Mouse (Mus musculus): Measurements from ENCODE around the gene Cdh4. TPM values are rescaled to one million over a fixed set of nuclear protein-coding genes. Genes with fewer than 3 reads are reported as not detected.

Cdh4 gene
- total RNA-seq, 2 experiments from 2014 or later = 12.5 to 16.1 TPM

DNA sequence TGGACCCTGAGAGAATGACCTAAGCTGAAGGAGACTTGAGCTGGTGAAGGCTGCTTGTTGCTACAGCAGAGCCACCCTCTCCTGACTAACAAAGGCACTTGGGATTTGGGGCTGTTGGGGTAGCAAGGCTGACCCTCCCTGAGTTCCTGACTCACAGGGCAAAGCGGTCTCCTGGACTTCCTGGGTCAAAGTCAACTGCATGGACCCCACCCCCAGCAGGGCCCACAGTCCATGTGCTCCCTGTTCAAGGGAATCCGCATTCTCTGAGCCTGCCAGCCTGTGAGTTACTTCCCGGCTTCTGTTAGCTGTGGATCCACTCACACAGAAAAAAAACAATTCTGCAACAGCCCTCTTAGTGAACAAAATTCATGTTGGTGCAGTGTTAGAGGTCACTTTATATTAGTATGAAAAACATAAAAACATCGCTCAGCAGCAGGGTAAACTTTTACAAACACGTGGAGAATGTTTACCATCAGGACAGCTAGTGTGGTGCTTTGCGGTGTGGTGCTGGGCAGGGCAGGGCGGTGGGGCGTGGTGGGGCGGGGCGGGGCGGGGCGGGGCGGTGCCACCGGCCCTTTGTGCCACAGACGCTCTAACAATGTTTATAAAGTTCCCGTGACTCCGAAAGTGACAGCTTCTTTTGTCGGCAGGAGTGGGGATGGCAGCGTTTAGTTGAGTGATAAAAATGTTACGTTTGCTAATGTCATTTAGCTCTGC lies 219.9 kb downstream of the Cdh4 start:
- no peak for DNase-seq (ENCODE audit: low spot score in 2 of 2)

- no peak for DNase-seq (ENCODE audit: low spot score in 2 of 2)
Measured at GRCm38 (mm10) chr2:179662739-179663138, 220.5 kb downstream of the Cdh4 start.

- no peak for DNase-seq (ENCODE audit: low spot score in 2 of 2)
Measured at GRCm38 (mm10) chr2:179663652-179664051, 221.4 kb downstream of the Cdh4 start.

GRCm38 (mm10) chr2:179664171-179664608 lies 222.0 kb downstream of the Cdh4 start:
- DNase-seq (ENCODE audit: low spot score in 2 of 2) = no peak

DNA sequence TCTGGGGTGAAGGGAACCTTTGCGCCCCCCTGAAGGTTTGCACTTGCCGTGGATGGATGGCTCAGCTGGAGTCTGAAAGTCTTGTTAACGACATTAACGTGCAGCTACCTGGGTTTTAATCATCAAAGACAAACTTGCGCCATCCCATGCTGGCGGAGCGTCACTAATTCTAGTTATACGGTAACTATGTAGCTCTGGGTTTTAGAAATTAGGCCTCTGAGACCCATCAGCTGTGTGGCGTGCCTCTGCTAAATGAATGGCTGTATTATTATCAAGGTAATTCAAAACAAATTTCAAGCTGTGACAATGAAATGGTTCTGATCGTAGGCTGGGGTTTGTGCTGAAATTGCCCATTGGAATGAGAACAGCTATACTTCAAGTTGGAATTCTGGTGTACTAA lies 228.5 kb downstream of the Cdh4 start:
- DNase-seq (ENCODE audit: low spot score in 2 of 2) = no peak

DNA sequence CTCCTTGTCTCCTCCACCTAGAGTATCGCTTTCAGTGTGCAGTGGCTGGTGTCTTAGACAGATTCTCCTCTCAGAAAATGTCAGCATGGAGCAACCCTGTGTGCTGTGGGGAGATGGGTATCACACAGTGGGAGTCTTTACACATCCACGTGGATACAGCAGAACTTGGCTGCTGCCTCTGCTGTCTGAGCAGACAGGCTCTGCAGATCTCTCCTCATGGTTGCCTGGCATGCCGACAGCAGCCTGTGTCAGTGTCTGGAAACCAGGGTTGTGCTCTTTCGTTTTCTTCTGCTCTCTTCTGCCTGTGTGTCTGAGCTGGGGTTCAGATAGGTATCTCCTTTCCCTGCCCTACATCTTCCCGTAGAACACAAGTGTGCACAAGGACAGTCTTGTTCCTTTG lies 237.6 kb downstream of the Cdh4 start:
- peak; percentile 24 to 42 for DNase-seq (ENCODE audit: low spot score in 2 of 2)

DNA sequence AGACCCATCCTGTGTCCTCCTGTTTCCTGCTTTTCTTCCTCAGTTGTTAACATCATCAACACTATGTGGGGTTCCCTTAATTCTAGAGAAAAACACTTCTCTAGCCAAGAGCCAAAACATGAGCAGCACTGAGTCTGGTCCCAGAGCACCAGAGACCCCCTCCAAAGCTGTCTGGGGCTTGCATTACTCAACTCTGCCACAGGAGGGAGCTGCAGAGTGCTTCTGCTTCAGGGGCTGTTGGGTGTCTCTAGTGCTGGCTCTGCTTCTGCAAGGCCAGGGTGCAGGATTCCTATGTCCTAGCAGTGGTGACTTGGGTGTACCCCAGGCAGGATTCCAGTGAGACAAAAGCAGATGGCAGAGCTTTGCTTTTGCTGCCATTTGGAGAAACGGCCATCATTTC lies 239.2 kb downstream of the Cdh4 start:
- peak; percentile 18 to 33 for DNase-seq (ENCODE audit: low spot score in 2 of 2)

DNA sequence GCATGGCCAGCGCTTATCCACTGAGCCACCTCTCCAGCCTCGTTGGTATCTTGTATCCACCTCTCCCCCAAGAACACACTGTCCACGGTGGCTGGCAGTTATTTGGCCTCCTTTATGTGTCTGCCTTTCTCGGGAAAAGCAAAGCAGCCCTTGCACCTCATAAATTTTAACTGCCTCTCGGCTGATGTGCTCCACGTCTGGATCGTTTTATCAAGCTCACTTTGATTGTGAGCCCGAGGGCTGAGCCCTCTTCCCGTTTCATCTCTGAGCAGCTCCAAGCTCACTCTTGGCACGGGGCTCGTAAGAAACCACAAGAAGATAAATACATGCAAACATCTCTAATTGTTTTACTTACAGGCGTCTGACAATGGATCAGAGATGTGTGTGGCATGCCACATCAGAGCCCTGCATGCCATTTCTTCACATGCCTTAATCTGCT lies 245.0 kb downstream of the Cdh4 start:
- no peak for DNase-seq (ENCODE audit: low spot score in 2 of 2)

- peak in 1 of 2 experiments; percentile 38 for DNase-seq (ENCODE audit: low spot score in 2 of 2)
Measured at GRCm38 (mm10) chr2:179688976-179689375, 246.7 kb downstream of the Cdh4 start.

DNA sequence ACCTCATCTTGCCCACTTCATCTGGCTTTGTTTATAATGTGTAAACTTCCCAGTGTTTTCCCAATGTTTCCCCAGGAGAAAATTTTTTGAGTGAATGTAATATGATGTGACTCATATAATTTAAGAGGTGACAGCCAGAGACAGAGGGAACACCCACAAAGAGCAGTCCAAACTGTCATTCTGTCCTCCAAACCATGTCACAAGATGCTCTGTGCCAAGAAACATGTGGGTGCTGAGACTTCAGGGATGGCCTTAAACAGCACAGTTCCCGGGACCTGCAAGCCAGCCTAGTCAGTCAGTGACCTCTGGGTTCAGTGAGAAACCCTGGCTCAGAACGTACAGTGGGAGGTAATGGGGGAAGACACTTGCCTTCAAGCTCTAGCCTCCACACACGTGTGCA lies 247.5 kb downstream of the Cdh4 start:
- DNase-seq (ENCODE audit: low spot score in 2 of 2) = no peak

DNA sequence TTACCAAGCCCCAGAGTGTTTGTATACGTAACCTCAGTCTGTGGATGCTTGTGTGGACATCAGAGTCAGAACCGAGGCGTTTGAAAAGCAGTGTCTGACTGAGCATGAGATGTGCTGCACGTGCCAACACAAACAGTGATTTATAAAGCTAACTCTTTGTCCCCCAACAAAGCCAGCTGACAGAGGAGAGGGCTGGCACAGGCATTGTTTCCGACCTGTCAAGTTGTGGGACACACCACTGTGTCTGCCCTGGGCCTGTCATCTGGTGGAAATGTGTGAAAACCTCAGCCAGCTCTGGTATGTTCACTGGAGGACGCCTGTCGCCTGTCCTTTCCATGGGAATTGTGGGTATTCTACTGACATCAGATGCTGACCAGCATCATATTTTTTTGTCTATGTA lies 248.3 kb downstream of the Cdh4 start:
- DNase-seq (ENCODE audit: low spot score in 2 of 2) = no peak

- no peak for DNase-seq (ENCODE audit: low spot score in 2 of 2)
Measured at GRCm38 (mm10) chr2:179694936-179695335, 252.7 kb downstream of the Cdh4 start.

DNA sequence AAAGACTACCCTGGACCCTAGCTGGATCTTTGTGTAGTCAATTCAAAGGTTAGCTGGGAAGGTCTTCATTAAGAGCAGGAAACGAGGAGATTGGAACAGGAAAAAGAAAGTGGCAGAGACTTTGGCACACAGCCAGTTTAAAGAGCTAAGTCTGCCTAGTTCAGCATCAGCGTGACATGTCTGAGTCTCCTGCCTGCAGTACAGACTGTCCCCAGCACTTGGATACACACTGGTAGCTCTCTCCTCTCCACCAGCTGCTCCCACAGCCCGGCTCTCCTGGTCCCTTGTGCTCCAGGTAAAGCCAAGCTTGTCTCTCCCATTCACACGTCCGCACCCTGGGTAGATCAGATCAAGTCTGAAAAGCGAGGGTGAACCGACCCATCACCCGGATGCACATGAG lies 255.4 kb downstream of the Cdh4 start:
- DNase-seq (ENCODE audit: low spot score in 2 of 2) = no peak

DNA sequence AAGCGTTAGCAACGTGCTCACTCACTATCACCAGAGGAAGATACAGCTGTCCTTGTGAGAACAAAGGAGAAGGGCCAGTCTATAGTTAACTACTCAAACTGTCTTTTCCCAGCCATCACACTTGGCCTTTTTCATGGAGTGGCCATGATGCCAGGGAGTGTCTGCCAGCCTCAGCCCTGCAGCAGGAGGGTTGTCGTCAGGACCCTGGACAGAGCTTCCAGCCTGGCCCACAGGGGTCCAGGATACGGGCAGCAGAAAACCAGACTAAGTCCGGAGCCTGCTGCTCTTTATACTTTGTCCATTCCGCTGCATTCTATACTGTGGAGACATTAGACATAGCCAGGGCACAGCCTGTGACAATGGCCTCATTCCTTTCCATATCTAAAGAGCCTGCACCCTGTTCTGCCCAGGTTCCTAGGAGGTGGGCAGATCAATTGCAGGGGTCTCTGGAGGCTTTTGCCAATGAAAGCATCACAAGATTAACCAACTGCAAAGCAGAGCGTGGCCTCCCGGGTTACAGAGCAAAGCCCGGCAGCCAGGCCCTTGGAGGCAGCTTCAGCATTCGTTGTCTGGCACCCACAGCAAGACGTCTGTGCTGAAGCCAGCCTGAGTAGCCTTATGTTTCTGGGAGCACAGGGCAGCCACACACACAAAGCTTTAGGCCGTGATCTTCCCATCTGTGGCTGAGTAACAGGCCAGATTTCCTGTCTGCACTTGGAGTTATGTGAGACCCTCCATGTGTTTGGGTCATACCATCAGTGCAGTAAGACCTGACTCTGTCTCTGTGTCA lies 256.2 kb downstream of the Cdh4 start:
- DNase-seq (ENCODE audit: low spot score in 2 of 2) = no peak

DNA sequence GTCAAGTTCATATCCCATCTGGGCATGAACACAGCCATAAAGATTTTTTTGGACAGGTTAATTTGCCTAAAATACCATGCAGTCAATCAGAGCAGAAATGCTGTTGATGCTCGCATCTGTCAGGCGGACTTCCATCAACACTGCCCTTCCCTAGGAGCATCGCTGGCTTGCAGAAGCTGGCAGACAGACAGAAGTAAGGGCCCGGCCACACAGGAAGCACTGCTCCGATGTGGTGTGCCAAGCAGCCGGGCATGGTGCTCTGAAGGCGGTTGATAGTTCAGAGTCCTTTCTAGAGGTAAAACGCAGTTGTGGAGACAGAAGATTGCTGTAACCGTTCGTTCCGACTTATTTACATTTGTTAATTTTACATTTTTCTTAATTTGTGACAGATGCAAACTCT lies 262.8 kb downstream of the Cdh4 start:
- DNase-seq (ENCODE audit: low spot score in 2 of 2) = no peak

DNA sequence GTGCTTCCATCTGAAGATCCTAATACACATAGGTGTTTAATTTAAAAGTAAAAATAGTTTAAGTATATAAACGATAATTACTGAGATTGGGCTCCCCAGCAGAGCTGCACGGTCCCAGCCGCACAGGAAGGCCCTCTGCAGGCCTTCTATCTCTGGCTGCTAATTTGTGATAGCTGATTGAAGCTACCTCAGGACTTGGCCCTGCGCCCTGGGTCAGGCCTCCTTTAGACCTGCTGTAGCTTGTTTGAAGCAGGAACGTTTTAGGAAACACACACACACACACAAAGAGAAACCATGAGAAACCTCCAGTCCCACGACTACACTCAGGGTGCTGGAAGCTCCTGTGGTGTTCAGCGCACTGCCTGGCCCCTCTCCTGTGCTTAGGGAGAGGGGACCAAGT lies 263.2 kb downstream of the Cdh4 start:
- no peak for DNase-seq (ENCODE audit: low spot score in 2 of 2)

- no peak for DNase-seq (ENCODE audit: low spot score in 2 of 2)
Measured at GRCm38 (mm10) chr2:179706616-179707015, 264.4 kb downstream of the Cdh4 start.

DNA sequence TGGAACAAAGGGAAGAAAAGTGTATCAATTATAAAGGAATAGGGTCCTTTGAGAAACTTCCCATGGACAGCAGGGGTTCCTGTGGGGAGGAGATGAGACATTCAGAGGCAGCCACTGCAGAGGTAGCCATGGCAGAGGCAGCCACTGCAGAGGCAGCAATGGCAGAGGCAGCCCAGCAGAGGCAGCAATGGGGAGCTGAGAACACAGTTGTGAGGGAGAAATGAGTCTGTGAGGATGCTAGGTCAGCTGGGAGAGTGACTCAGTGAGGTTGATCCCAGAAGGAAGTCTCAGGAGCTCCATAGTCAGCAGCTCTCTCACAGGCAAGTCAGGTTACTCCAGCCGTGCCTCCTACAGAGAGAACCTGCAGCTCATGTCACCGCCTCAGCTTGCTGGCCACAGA lies 266.9 kb downstream of the Cdh4 start:
- no peak for DNase-seq (ENCODE audit: low spot score in 2 of 2)

DNA sequence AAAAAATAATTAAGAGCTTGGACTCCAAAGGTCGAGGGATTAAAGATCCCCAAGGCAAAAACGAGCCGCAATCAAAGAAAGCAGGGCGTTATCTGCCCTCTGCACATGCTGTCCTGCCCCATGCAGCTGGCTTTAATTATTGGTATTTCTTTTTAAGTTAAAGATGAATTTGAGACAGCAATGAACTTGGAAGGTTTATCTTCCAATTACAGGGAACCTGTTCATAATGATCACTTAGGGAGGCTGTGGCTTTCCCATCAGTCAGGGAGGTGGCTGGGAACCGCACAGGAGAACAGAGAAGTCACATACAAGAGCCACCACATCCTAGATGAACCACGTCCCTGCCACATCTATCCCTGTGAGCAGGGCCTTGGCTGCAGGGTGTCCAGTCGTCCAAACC lies 270.5 kb downstream of the Cdh4 start:
- no peak for DNase-seq (ENCODE audit: low spot score in 2 of 2)

DNA sequence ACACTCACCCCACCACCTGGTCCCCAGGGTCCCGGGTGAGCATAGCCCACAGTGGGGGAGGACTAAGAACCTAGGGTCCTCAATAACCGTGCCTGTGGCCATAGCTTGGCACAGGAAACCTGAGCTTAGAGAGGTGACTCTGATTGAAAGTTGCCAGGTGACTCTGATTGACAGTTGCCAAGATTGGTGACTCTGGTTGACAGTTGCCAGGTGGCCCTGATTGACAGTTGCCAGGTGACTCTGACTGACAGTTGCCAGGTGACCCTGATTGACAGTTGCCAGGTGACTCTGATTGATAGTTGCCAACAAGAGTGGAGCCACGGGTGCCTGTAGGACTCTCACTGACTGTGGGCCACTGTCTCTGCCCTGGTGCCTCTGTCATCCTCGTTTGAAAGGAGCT lies 271.1 kb downstream of the Cdh4 start:
- no peak for DNase-seq (ENCODE audit: low spot score in 2 of 2)

GRCm38 (mm10) chr2:179714145-179714544 lies 271.9 kb downstream of the Cdh4 start:
- DNase-seq (ENCODE audit: low spot score in 2 of 2) = no peak

DNA sequence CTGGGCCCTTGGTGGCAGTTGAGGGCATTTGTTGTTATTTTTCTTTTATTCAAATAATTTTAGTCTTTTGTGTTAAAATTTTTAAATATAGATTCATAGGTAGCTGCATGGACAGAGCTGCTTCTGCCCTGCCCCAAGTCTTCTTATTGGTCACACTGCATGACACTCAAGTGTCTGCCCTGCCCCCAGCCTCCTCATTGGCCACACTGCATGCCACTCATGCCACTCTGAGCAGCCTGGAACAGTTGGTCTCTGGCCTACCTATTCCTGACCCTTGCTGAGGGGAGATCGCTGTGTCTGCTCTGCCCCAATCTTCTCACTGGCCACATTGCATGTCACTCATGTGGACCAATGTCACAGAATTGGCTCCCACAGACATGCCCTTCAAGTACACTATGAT lies 273.1 kb downstream of the Cdh4 start:
- no peak for DNase-seq (ENCODE audit: low spot score in 2 of 2)

DNA sequence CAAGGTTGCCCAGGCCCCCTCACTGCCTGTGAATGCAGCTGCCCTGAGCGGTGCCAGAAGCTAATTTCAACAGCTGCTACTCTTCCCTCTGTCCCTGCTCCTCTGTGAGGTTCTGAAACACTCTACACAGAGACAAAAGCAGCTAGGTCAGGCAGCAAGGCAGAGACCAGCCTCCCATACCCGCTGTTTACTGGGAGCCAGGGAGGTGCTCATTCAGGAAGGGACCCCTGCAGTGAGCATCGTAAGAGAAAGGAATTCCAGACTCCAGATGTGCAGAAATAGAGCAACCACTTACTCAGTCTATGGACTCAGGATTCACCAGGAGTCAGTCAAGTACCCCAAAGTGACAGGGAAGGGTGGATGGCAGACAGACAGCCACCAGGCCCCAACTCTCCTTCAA lies 278.1 kb downstream of the Cdh4 start:
- no peak for DNase-seq (ENCODE audit: low spot score in 2 of 2)

Data from layer of hippocampus, postnatal 14 days (tissue).